Mouse (Mus musculus) left cerebral cortex, postnatal 14 days (tissue): ENCODE measurements around the gene Smtnl2. TPM values are rescaled to one million over a fixed set of nuclear protein-coding genes. Genes with fewer than 3 reads are reported as not detected.
A peak's percentile ranks its signal among the peaks of the same experiment; 100 is the strongest.
"Not testable (repeated sequence)": the region's sequence is repeated elsewhere in the genome, so short reads cannot be mapped to it uniquely, and the experiment has no call there.

Experiments
- DNase-seq, 2 experiments: peaks; one replicate each; pipeline ENCODE4 v3.0.0; 2021 to 2022; ENCODE audit warnings: low spot score in 2 of 2, mixed read lengths in 1 of 2
- intact Hi-C: fragments of 180-260 bp; cut with DNase I; formaldehyde crosslinking; loops from one replicate; pipeline ENCODE4 v1.15.1; 2025
- total RNA-seq, 2 experiments: library from RNA; stranded (reverse); gene quantifications; 2 replicates each; pipeline ENCODE4 v1.2.3; 2021

Smtnl2 gene
- total RNA-seq, 2 experiments from 2014 or later: 0.59 to 1.1 TPM

DNA sequence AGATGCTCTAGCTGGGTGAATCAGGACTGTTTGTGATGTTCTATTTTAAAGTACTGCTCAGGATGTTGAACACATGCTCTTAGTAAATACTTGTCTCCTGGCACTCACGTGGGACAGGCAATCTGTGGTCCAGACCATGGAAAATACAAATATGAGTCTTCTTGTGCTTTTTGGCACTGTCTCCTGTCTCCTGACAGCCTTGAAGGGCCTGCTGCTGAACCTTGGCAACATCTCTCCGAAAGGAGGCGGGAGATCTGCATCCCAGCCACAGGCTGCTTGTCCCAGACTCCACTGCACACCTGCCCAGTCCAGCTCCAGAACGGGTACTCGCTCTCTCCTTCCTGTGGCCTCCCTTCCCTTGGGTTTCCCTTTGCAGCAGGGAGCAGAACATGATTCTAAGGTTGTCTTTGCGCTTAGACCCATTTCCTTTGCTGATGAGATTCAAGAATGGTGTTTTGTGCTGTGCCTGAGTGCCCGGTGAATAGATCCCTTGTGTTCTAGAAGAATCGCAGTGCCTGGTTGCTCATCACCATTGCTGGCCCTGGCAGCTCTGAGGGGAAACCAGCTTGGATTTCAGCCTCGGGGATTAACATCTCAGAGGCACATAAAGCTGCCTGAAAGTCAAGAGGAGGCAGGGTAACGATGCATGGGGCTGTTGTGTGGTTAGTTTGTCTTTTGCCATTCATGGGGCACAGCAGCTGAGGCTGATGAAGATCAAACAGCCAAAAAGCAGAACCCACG lies 43.4 kb downstream of the Smtnl2 start:
- intact Hi-C loops: no loop called here

DNA sequence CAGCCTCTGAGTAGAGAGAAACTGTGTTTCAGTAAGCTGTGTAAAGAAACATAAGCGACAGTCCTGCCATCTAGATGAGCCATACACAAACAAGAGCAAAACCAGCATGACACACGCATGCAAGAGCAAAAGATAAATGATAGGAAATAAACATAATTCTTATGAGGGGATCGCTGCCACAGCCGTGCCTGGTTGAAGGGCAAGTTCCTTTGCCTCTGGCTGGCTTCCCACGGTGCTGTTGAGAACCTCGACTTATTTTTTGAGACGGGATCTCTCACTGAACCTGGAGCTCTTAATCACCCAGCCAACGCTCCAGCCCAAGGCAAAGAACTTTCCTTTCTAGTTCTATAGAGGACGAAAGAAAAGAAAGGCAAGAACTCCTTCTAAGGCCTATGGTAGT lies 45.4 kb downstream of the Smtnl2 start:
- intact Hi-C loops: no loop called here
- DNase-seq: no peak

More for the DNA sequence above, 43.4 kb downstream of the Smtnl2 start:
- DNase-seq: no peak

- no peak for DNase-seq
- intact Hi-C loops: loop anchor here (5.0 kb wide), 1 partner anchor 43 kb away; no protein-coding TSS in a partner anchor
Observed at GRCm38 (mm10) chr11:72364526-72364925, 47.0 kb downstream of the Smtnl2 start.

GRCm38 (mm10) chr11:72363523-72364240 lies 47.8 kb downstream of the Smtnl2 start:
- intact Hi-C loops: loop anchor here (5.0 kb wide), 1 partner anchor 44 kb away; no protein-coding TSS in a partner anchor
- no peak for DNase-seq

- intact Hi-C loops: loop anchor here (5.0 kb wide), 1 partner anchor 45 kb away; no protein-coding TSS in a partner anchor
- DNase-seq: no peak
Observed at GRCm38 (mm10) chr11:72362347-72362741, 49.2 kb downstream of the Smtnl2 start, which contains the start of gene Tekt1. Gene Tekt1, minus strand, starts transcription at chr11:72362442.

DNA sequence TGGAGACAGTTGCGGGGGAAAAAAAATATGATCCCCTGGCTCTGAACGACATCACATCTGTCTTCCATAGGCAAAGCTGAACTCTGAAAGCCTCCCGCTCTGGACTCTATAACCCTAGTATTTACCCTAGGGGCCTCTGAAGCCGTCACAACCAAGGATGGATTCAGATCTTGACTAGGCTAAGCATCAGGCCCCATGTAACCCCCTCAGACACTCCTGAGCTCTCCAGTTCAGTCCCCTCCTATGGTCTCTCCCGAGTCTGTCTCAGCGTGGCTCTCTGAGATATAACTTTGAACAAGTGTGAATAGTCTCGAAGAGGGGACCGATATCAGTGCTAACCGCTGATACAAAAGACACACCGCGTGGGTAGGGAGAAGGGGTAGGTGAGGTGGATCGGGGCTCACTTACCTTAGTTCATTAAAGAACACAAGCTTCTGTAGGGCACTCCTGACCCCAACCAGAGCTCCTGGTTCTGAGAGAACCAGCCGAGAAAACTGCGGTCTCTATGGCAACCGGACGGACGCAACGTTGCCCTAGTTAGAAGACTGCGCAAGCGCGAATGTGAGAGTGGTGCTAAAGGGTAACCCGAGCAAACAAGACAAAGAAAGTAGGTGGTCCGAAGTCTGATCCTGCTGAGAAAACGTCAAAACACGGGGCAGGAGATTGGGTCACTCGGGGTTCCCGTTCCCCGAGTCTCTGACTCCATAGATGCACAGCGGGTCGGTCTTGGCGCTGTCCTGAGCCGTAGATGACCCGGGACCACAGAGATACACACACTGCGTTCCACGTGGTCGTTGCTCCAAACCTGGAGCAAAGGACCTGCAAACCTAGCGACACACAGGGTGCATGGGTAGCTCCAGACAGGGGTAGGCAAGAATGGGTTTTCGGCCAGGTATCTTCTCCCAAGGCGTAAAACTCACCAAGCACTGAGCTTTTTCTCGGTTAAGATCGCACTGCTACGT lies 49.8 kb downstream of the Smtnl2 start:
- intact Hi-C loops: loop anchor here (5.0 kb wide), 1 partner anchor 46 kb away; no protein-coding TSS in a partner anchor
- peak; percentile 76 to 79 for DNase-seq

DNA sequence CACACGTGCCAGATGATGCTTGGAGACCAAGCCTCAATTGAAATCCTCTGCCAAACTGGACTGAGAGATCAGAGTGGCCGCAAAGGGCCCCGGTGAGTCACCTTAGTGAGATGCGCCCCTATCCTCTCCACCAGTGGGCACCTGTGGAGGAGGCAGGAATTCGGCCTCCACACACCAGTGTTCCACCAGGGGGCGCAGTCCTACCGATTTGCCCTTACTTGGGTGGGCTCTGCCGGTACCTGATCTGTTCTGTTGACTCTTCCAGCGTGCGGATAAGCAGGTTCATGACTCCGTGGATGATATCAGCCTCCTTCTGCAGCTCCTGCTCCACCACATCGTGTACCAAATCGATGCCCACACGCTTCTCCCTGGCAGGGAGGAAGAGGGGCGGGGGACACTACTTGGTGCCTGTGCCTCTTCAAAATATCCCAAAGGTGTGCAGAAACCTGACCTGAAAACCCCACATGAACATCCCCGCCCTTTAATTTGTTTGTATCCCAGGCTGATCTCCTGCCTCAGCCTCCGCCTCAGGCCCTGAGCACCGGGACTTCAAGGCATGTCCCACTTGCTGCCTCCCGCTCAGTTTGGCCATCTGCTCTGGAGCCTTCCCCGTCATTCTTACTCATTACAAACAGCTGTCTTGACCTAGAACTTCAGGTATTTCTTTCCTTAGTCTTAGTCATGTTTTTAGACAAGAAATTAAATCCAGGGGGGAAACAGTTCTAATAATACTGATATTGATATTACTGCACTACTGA lies 56.4 kb downstream of the Smtnl2 start:
- DNase-seq: peak; percentile 45 to 73
- intact Hi-C loops: loop anchor here (1.0 kb wide), 1 partner anchor 74 kb away; no protein-coding TSS in a partner anchor

- intact Hi-C loops: no loop called here
- no peak for DNase-seq
Observed at GRCm38 (mm10) chr11:72353186-72353585, 58.3 kb downstream of the Smtnl2 start.

- intact Hi-C loops: no loop called here
- no peak for DNase-seq
Observed at GRCm38 (mm10) chr11:72352272-72352671, 59.2 kb downstream of the Smtnl2 start.

- intact Hi-C loops: no loop called here
- DNase-seq: no peak
Observed at GRCm38 (mm10) chr11:72349652-72350051, 61.9 kb downstream of the Smtnl2 start.

GRCm38 (mm10) chr11:72349016-72349415 lies 62.5 kb downstream of the Smtnl2 start:
- peak in 1 of 2 experiments; percentile 24 for DNase-seq
- intact Hi-C loops: no loop called here

- intact Hi-C loops: no loop called here
- no peak for DNase-seq
Observed at GRCm38 (mm10) chr11:72348563-72348962, 63.0 kb downstream of the Smtnl2 start.

DNA sequence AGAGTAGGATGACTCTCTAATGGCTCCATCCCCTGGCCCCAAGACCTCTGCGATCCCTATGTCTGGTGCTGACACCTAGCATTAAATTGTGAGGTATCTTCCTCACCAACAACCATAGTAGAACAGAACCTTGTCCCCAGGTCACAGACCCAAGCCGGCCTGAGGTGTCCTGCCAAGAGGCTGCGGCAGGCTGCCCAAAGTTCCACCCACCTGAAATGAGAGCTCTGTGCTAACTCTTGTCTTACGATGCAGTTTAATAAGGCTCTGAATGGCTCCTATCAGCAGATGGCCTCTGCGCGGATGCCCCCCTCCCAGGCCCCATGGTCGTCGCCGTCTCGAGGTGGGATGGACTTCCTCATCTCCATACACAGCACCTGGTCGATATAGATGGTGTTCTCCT lies 67.0 kb downstream of the Smtnl2 start:
- intact Hi-C loops: loop anchor here (5.0 kb wide), 1 partner anchor 218 kb away; no protein-coding TSS in a partner anchor
- no peak for DNase-seq

GRCm38 (mm10) chr11:72343904-72344303 lies 67.6 kb downstream of the Smtnl2 start:
- intact Hi-C loops: loop anchor here (2.0 to 5.0 kb wide), 3 partner anchors 85 to 218 kb away; no protein-coding TSS in a partner anchor

DNA sequence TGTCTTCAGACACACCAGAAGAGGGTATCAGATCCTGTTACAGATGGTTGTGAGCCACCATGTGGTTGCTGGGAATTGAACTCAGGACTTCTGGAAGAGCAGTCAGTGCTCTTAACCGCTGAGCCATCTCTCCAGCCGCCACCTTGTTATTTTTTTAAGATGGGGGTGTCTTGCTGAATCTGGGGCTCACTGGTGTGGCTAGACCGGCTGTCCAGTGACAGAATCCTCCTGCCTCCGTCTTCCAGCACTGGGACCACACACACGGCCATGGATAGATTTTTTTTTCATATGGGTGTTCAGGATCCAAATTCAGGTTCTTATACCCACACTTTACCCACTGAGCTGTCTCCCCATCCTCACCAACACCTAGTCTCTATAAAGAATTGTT lies 68.3 kb downstream of the Smtnl2 start:
- DNase-seq: not testable (repeated sequence)
- intact Hi-C loops: loop anchor here (2.0 to 5.0 kb wide), 3 partner anchors 86 to 219 kb away; no protein-coding TSS in a partner anchor

More at GRCm38 (mm10) chr11:72343904-72344303, 67.6 kb downstream of the Smtnl2 start:
- DNase-seq: peak; percentile 64 to 65

DNA sequence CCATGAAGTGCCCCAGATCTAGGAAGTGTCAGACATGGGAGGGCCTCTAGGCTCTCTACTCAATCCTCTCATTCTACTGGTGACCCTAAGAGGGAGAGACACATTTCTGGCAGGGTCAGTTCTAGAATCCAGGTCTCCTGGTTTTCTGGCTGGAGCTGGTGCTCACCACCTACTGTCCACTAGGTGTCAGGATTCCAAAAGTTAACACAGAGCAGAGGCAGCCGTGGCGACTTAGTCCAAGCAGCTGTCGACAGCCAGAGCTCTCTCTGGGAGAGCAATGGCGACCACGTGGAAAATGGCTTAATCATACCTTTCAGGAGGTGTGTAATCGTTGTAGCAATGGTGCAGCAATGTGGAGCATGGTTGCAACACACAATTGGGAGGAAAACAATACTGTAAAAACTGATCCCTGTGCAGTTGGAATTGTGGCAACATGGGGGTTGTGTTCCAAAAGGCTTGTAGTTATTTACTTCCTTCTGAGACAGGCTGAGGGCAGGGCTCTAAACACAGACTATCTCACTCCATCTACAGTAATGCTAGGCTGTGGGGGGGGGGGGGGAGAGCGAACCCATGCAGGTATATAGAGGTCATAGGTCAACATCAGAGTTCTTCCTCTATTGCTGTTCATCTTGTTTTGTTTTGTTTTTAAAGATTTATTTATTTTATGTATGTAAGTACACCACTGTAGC lies 68.8 kb downstream of the Smtnl2 start:
- intact Hi-C loops: loop anchor here (2.0 to 5.0 kb wide), 3 partner anchors 86 to 220 kb away; no protein-coding TSS in a partner anchor
- peak; percentile 73 to 78 for DNase-seq

DNA sequence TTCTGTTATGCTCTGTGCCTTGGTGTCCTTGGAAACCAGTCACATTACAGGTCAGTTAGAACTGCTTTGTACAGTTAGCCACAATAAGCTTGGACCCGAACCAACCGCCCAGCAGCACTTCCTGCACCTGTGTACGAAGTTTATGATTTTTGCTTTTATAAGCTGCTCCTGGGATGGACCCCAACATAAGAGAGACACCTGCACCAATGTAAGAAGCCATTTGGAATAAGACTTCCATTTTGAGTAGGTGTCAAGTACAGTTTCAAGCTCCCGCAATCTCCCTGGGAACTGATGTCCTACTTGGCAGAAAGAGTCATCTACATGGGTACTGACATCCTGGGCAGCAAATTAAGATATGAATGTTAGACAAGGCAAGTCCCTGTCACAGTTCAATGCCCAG lies 71.8 kb downstream of the Smtnl2 start:
- intact Hi-C loops: loop anchor here (5.0 kb wide), 1 partner anchor 223 kb away; no protein-coding TSS in a partner anchor
- no peak for DNase-seq
